Mouse (Mus musculus): ENCODE data around the gene Med15.
A peak's percentile ranks its signal among the peaks of the same experiment; 100 is the strongest.

The Med15 gene

DNA sequence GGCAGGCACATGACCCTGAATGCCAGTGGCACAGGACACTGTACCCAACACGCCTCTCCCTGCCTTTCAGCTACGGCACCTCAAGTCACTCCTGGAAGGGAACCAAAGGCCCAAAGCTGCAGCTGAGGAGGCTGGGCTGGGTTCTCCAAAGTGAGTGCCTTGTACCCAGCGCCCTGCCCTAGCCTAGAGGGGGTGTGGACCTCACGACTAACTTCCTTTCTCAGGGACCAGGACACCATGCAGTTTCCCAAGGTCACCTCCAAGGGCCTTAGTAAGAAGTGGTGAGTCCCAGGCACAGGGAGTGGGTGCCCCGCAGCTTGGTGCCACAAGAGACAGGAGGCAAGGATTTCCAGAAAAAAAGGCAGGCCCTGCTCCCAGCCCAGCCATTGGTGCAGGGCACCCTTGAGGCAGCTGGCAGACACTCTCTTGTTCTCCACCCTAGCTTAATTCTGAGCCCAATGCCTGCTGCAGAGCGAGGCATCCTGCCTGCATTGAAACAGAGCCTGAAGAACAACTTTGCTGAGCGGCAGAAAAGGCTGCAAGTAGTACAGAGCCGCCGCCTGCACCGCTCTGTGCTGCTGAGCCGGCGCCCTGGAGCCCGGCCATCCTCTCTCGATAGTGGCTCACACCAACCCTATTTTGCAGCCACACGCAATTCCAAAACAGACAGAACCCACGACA is 82.6 kb downstream of the Med15 start:
- no peak for DNase-seq (ENCODE audit: low spot score in 2 of 2)

- DNase-seq (ENCODE audit: low spot score in 2 of 2): no peak
Measured at GRCm38 (mm10) chr16:17647566-17648340, 84.9 kb downstream of the Med15 start.

- DNase-seq (ENCODE audit: low spot score in 2 of 2): no peak
Measured at GRCm38 (mm10) chr16:17647156-17647555, 85.5 kb downstream of the Med15 start.

DNA sequence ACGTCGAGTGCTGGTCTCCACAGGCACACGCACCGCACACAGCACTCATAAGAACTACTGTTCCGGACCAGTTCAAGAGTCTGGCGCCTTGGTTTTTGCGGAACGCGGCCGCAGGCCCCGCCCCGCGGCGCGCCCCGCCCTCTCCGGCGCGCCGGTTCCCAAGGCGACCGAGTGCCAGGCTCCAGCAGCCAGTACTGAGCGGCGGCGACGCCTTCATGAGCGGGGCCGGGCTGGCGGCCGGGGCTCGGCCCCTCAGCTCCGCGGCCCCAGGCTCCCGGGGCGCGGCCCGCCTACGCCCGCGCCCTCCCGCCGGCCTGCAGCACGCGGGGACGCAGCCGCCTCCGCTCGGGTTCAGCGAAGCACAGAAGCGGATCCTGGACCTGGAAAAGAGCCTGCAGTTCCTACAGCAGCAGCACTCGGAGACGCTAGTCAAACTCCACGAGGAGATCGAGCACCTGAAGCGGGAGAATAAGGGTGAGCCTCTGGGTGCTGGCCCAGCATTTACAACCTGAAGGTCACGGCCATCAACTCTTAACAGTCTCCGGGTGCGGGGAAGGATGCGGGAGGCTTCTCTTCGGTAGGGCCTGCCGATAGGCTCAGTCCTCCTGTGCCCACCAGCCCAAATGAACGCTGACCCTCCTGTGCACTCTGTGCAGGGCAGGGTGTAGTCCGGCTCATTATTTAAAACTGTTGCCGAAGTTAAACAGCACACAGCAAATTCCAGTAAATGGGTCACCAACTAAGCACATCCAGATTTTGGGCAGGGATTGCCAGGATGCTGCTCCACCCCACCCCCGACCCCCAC is 86.2 kb downstream of the Med15 start, which contains the start of gene Ccdc74a:
Gene Ccdc74a, plus strand, starts transcription at position 161 of the 805 bp plus-strand sequence.
- DNase-seq (ENCODE audit: low spot score in 2 of 2): peak; percentile 77 to 88

DNA sequence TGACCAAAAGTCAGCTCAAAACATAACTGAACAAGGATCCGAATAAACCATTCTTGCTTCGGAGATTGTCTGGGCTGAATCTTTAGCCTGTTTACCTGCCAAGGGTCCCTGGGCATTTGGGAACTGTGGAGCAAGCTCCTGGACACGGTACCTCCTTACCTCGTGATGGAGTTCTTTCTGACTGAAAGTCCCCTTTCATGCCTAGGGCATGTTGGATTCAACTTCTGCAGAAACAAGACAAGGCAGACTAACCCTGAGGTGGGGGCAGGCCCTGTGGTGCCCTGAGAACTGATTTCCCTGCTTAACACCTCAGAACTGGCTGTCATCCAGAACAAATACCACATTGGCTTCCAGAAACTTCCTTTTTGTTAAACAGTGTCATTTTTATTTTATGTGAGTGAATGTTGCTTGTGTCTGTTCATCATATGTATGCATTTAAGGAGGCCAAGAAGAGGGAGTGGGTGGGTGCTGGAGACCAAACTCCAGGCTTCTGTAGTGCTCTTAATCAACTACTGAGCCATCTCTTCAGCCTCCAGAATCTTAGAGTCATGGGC is 89.2 kb downstream of the Med15 start:
- DNase-seq (ENCODE audit: low spot score in 2 of 2): no peak

DNA sequence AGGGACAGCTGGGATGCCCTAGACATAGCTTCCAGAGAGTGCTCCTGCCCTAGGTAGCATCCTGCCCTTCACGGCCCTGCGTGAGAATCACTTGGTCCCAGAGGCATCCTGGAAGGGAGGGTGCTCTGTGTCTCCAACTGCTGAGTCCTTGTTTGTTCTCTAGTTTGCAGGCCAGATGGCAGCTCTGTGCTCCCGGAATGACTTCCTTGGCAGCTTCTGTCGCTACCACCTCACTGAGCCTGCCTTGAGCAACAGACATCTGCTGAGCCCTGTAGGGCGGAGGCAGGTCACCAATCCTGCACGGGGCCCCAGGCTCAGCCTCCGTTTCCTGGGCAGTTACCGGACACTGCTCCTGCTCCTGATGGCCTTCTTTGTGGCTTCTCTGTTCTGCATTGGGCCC is 90.4 kb downstream of the Med15 start:
- no peak for DNase-seq (ENCODE audit: low spot score in 2 of 2)

DNA sequence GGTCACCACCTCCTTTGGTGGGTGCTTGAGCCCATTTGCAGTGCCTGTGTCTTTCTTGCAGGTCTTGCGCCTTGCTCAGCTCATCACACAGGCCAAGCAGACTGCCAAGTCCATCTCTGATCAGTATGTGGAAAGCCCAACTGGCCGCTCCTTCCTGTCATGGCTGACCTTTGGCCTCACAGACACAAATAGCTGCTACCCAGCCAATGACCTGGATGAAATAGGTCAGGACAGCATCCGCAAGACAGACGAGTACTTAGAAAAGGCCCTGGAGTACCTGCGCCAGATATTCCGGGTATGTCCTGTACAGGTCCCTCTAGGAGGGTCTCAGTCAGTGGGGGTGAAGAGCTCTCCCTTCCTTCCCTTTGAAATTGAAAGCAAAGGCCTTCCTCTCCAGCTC is 91.4 kb downstream of the Med15 start:
- no peak for DNase-seq (ENCODE audit: low spot score in 2 of 2)

DNA sequence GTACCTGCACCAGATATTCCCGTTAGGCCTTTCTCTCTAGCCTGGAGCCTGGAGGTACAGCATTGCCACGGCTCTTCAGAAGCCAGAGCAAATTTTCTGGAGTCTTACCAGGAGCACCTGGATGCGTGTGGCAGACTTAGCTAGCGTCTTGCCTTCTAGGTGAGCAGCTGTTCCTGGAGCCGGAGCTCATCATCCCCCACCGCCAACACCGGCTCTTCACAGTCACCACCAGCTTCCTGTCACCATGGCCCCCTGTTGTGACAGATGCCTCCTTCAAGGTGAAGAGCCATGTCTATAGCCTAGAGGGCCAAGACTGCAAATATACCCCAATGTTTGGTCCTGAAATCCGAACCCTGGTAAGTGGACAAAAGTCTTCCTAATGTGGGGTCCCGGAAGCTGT is 92.0 kb downstream of the Med15 start:
- no peak for DNase-seq (ENCODE audit: low spot score in 2 of 2)

- no peak for DNase-seq (ENCODE audit: low spot score in 2 of 2)
Measured at GRCm38 (mm10) chr16:17639951-17640350, 92.7 kb downstream of the Med15 start.

GRCm38 (mm10) chr16:17639081-17639480 is 93.6 kb downstream of the Med15 start:
- no peak for DNase-seq (ENCODE audit: low spot score in 2 of 2)

GRCm38 (mm10) chr16:17638036-17638628 is 94.6 kb downstream of the Med15 start:
- DNase-seq (ENCODE audit: low spot score in 2 of 2): no peak

DNA sequence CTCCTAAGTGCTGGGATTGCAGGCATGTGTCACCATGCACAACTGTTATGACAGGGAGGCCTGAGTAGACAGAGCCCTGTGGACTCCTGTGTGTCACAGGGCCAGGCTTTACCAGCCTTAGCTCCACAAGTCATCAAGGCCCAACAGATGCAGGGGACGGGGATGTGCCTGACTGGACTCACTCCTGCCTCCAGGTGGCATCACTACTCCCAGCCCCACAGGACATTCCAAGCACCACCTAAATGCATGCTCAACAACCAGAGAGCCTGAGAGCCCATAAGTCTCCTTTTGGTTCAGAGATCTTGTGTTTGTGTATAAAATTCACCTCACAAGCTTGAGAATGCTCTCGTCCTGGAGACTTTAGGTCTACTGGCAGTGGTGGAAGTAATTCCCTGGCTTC is 95.1 kb downstream of the Med15 start:
- no peak for DNase-seq (ENCODE audit: low spot score in 2 of 2)

DNA sequence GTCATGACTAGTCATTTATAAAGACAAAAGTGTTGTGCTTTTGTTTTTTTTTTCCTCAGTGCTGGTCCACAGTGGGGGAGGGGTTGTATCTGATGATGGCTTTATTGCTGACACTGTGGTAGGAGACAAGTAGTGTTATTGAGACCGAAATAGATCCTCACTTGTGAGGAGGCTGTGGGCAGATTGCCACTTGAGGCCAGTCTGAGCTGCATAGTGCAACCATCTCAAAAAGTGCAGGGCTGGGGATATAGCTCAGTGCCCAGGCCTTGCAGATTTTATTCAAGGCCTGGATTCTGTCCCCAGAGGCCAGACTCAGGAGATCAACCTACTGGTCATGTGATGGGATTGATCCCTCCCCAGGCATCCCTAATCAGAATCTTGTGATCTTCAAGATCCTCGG is 95.8 kb downstream of the Med15 start:
- no peak for DNase-seq (ENCODE audit: low spot score in 2 of 2)

DNA sequence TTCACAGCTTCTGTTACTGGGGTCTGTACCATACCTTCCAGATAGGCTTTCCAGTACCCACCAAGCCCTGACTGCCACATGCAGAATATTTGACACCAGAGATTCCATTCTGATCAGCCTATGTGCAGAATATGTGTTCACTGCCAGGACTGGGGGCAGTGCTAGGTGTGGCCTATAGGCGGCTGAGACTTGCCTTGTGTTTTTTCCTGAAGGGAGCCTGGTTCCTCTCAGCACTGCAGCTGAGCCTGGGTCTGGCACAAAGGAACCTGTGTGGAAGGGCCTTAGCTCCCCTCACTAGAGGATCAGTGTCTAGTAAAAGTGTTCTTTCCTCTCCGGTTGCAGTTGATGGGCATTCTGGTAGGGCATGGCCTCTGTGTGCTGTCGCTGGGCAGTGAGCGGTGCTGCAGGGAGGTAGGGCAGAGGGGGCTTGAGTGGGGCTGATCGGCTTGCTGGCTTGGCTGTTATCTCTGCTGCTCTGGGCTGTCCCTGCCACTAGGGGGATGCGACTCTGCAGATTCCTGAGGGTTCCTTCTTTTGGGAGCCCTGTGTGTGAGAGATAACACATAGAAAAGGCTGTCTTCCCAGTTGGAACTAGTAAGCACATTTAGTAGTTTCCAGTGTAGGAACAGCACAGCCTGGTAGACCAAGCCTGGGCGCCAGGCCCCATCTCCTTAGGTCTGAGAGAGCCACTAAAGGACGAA is 99.1 kb downstream of the Med15 start:
- no peak for DNase-seq (ENCODE audit: low spot score in 2 of 2)

GRCm38 (mm10) chr16:17632580-17632979 is 100.1 kb downstream of the Med15 start:
- DNase-seq (ENCODE audit: low spot score in 2 of 2): no peak

GRCm38 (mm10) chr16:17626269-17626555 is 106.5 kb downstream of the Med15 start:
- DNase-seq (ENCODE audit: low spot score in 2 of 2): no peak

DNA sequence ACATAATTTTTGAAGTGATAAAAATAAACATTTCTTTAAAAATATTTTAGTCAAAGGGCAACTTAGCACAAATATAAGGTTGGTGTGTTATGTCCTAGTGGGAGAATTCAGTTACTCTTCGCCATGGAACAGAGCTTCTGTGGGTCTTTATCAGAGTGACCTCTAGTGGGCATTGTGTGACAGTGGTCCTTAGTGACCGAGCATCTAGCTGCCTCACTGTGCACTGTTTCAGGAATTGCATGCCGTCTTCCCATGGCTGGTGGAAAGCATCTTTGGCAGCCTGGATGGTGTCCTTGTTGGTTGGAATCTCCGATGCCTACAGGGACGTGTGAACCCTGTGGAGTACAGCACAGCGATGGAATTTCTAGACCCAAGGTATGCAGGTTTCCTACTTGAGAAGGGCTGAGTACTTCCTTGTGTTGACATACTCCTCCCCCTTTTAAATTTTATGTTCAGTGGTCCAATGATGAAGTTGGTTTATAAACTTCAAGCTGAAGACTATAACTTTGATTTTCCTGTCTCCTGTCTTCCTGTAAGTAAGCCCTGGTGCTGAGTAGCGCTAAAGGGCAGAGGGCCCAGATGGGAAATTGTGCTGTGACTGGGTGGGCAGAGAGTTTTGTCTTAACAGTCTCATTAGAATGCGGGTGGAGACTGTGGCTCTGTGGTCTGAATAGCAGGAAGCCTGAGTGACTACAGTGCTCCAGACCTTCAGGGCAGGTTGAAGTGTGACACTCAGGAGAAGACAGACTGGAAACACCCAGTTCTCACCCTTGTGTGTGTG is 107.0 kb downstream of the Med15 start:
- DNase-seq (ENCODE audit: low spot score in 2 of 2): no peak

- no peak for DNase-seq (ENCODE audit: low spot score in 2 of 2)
Measured at GRCm38 (mm10) chr16:17621936-17622335, 110.8 kb downstream of the Med15 start.

DNA sequence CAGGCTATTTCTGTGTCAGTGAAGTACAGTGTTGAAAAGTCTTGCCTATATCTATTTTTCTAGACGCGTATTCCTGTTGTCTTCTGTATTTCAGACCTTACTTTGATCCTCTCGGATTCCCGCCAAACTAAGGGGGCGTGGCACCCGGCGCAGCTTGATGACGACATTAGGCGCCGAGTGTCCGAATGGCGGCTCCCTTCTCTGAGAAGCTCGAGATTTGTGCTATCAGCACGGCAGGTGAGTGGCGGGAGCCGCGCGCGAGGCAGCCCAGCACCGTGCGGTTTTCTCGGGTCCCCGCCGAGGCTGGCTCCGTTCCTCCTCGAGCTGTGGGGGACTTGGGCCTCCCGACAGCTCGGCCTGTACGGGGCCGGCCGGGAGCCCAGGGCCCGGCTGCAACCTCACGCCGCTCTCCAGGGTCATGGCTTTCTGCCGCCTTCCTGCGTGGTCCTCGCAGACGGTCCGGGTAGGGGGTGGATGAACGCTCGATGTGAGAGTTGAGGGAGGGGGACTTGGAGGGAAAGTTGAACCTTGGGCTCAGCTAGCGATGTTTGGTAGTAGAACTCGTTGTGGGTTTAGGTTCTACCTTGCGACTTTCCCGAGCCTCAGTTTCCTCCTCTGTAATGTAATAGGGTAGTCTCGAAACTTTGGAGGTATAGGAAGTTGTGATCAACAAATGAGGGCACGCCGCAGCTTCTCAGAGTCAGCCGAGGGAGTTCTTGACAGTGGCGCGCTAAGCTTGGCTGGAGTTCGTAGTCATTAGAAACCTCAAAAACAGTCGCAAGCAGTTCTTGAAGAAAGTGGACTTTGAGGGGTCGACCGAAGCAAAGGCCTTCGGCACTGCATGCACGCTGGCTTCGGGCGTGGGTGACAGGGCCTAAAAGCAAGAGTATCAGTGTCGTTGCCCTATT is 113.2 kb downstream of the Med15 start, which contains the start of gene Smpd4:
Gene Smpd4, plus strand, starts transcription at position 157 of the 908 bp plus-strand sequence.
- peak; percentile 61 to 85 for DNase-seq (ENCODE audit: low spot score in 2 of 2)
